Mouse (Mus musculus) intestine, postnatal 0 days (tissue): ENCODE measurements around the gene Calm1. TPM values are rescaled to one million over a fixed set of nuclear protein-coding genes. Genes with fewer than 3 reads are reported as not detected.
A peak's percentile ranks its signal among the peaks of the same experiment; 100 is the strongest.

Source experiments
- ATAC-seq: fragments of 200-750 bp; cut with Nextera tagmentation; 2 replicates; pipeline ENCODE4 v1.8.0; 2017; ENCODE audit warnings: mild to moderate bottlenecking, moderate TSS enrichment, moderate library complexity
- H3K27ac ChIP-seq: fragments of 300-500 bp; sonication (generic); 2 replicates; pipeline ENCODE4 v1.5.1; 2014; ENCODE audit warnings: mild to moderate bottlenecking, low read depth, low read length, moderate library complexity
- H3K27me3 ChIP-seq: fragments of 300-500 bp; sonication (generic); replicated peaks from 2 replicates; pipeline ENCODE4 v1.6.1; 2014; ENCODE audit warnings: low read length, mixed read lengths; ENCODE audit not compliant: control insufficient read depth, insufficient read depth
- H3K36me3 ChIP-seq: fragments of 300-500 bp; sonication (generic); 2 replicates; pipeline ENCODE4 v1.6.1; 2014; ENCODE audit warnings: mild to moderate bottlenecking, moderate library complexity; ENCODE audit not compliant: control insufficient read depth, insufficient read depth
- H3K4me1 ChIP-seq: fragments of 300-500 bp; sonication (generic); replicated peaks from 2 replicates; pipeline ENCODE4 v1.6.1; 2014; ENCODE audit warnings: antibody characterized with exemption, low read length, mixed read lengths; ENCODE audit not compliant: control insufficient read depth, insufficient read depth
- H3K4me2 ChIP-seq: fragments of 300-500 bp; sonication (generic); replicated peaks from 2 replicates; pipeline ENCODE4 v1.6.1; 2014; ENCODE audit warnings: low read depth, mild to moderate bottlenecking, moderate library complexity
- H3K4me3 ChIP-seq: fragments of 300-500 bp; sonication (generic); 2 replicates; pipeline ENCODE4 v1.5.1; 2014; ENCODE audit warnings: low read depth, low read length
- H3K9ac ChIP-seq: fragments of 300-500 bp; sonication (generic); 2 replicates; pipeline ENCODE4 v1.6.1; 2014; ENCODE audit warnings: mild to moderate bottlenecking, low read depth, low read length
- H3K9me3 ChIP-seq: fragments of 300-500 bp; sonication (generic); 2 replicates; pipeline ENCODE4 v1.6.1; 2016; ENCODE audit warnings: mixed run types; ENCODE audit not compliant: control insufficient read depth
- CTCF ChIP-seq: sonication (generic); IDR thresholded peaks from 2 replicates; pipeline ENCODE4 v1.5.1; 2016; ENCODE audit warnings: low read depth, mild to moderate bottlenecking, control low read depth, antibody characterized with exemption, moderate library complexity
- WGBS: fragments of 180-500 bp; shearing (Covaris S2); extraction: QIAGEN DNeasy Blood & Tissue Kit; methylation state at CpG from one replicate; pipeline ENCODE4 v1.1.7; 2014; 5-methylcytosine and 5-hydroxymethylcytosine counted together
- polyA plus RNA-seq: library from polyadenylated mRNA; unstranded; fragments of >200 nt; fragmentation: Nextera tagmentation; extraction: Ambion mirVana; gene quantifications from 2 replicates; pipeline ENCODE4 v1.2.1, GENCODE M21; 2015

Calm1 gene
- polyA plus RNA-seq, 1 experiment from 2014 or later: 3,331 TPM

DNA sequence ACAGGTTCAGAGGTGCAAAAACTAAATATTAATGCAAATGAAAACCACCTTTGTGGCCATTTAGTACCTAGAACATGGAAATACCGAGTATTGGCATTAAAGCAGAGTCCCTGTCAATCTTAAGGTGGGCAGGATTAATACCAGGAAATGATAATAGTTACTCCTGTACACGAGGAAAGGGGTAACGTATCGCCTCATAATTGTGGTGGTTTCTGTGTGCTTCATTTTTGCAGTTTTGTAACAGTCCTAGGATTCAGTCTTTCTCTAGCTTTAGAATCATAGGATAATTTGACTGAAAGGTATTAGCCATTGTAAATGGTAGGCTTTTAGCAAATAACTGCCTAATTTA lies 2.1 kb downstream of the Calm1 start:
- Histone ChIP-seq H3K9me3 (no peaks in the 10 kb centered on the region), H3K4me3 (peak overlapping the region; percentile 99), H3K27ac (no peak overlapping the region), H3K36me3 (peaks cover 36% of the 10 kb centered on the region), H3K27me3 (no peaks in the 10 kb centered on the region), H3K9ac (peak overlapping the region; percentile 92), H3K4me1 (peaks cover 7% of the 10 kb centered on the region), H3K4me2 (peak overlapping the region; percentile 97)
- WGBS: 11% methylated on average over 4 of the region's 4 CpGs
- ATAC-seq: no peak
- no peak for TF ChIP-seq CTCF

DNA sequence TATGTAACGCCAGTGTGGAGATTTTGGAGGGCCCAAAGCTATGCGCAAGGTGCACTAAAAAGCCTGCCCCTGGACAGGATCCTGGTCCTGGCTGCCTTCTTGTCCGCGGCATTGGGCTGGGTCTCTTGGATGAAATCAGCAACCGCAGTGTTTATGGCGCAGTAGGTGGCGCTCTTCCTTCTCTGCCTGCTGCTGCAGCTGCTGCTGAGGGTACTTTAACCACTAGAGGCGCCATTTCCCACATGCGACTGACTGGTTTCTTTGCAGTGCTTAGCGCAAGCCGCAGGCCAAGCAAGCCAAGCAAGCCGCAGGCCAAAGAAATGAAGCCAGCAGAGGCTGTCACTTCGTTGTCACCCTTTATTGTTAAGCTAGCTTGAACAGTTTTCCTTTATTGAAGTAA lies 2.6 kb downstream of the Calm1 start:
- 1% methylated on average over 13 of the region's 13 CpGs for WGBS
- H3K4me2 ChIP-seq: peak overlapping the region; percentile 97
- H3K9me3 ChIP-seq: no peaks in the 10 kb centered on the region

DNA sequence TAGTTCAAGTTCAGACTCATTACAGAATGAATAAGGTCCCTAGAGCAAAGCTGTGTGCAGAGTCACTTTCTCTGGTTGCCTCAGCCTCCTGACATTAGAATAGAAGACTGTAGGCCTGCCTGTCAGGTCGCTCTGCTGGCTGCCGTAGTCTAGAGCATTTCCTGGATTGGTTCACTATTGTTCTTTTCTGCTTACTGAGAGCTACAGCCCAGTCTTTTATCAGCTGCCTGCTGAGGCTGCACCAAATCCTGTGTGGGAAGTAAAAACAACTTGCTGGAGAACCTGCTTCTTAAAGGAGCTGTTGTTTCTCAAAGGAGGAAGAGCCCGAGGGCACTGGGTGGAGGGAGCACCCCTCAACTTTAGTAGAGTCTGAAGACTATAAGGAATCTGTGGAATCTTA lies 4.5 kb downstream of the Calm1 start:
- ATAC-seq: no peak
- no peak overlapping the region for H3K9ac ChIP-seq
- 48% methylated on average over 3 of the region's 3 CpGs for WGBS
- peaks cover 59% of the 10 kb centered on the region for H3K36me3 ChIP-seq
- peaks cover 7% of the 10 kb centered on the region for H3K4me1 ChIP-seq
- H3K27ac ChIP-seq: 0 out of 2 replicates have a peak overlapping the region, but pooled peaks have one; percentile 35
- no peak overlapping the region for H3K4me2 ChIP-seq
- no peak overlapping the region for H3K4me3 ChIP-seq
- H3K27me3 ChIP-seq: no peaks in the 10 kb centered on the region
- no peak for TF ChIP-seq CTCF
- no peaks in the 10 kb centered on the region for H3K9me3 ChIP-seq

More for the DNA sequence above, 2.6 kb downstream of the Calm1 start:
- TF ChIP-seq CTCF: peak; percentile 100
- Histone ChIP-seq H3K9ac (peak overlapping the region; percentile 92), H3K27ac (no peak overlapping the region), H3K4me3 (peak overlapping the region; percentile 99), H3K4me1 (peaks cover 7% of the 10 kb centered on the region), H3K36me3 (peaks cover 40% of the 10 kb centered on the region), H3K27me3 (no peaks in the 10 kb centered on the region)
- peak; percentile 15; the same call in 1 of the 2 replicates for ATAC-seq

GRCm38 (mm10) chr12:100205156-100205555 lies 5.9 kb downstream of the Calm1 start:
- Histone ChIP-seq H3K4me1 (peaks cover 4% of the 10 kb centered on the region), H3K27me3 (no peaks in the 10 kb centered on the region), H3K4me2 (no peak overlapping the region), H3K4me3 (no peak overlapping the region), H3K9ac (no peak overlapping the region), H3K36me3 (peaks cover 67% of the 10 kb centered on the region), H3K9me3 (no peaks in the 10 kb centered on the region), H3K27ac (peak overlapping the region; percentile 24; the same call in 1 of the 2 replicates)
- WGBS: 76% methylated on average over 8 of the region's 8 CpGs
- ATAC-seq: no peak
- TF ChIP-seq CTCF: no peak

- Histone ChIP-seq H3K36me3 (peaks cover 67% of the 10 kb centered on the region), H3K27ac (no peak overlapping the region)
- WGBS: 73% methylated on average over 3 of the region's 3 CpGs
Observed at GRCm38 (mm10) chr12:100206521-100206920, 7.3 kb downstream of the Calm1 start.

GRCm38 (mm10) chr12:100206926-100207325 lies 7.7 kb downstream of the Calm1 start:
- TF ChIP-seq CTCF: 0 out of 2 replicates have a peak, but pooled peaks have one; percentile 9
- 83% methylated on average over 5 of the region's 5 CpGs for WGBS

More at GRCm38 (mm10) chr12:100206521-100206920, 7.3 kb downstream of the Calm1 start:
- no peak for TF ChIP-seq CTCF
- Histone ChIP-seq H3K9ac (no peak overlapping the region), H3K4me3 (no peak overlapping the region), H3K4me1 (peaks cover 4% of the 10 kb centered on the region), H3K9me3 (no peaks in the 10 kb centered on the region), H3K27me3 (no peaks in the 10 kb centered on the region), H3K4me2 (no peak overlapping the region)
- no peak for ATAC-seq

More at GRCm38 (mm10) chr12:100206926-100207325, 7.7 kb downstream of the Calm1 start:
- peaks cover 67% of the 10 kb centered on the region for H3K36me3 ChIP-seq
- no peak overlapping the region for H3K4me2 ChIP-seq
- peaks cover 4% of the 10 kb centered on the region for H3K4me1 ChIP-seq
- ATAC-seq: no peak
- no peak overlapping the region for H3K27ac ChIP-seq
- no peaks in the 10 kb centered on the region for H3K27me3 ChIP-seq
- H3K9me3 ChIP-seq: no peaks in the 10 kb centered on the region
- H3K9ac ChIP-seq: no peak overlapping the region
- H3K4me3 ChIP-seq: no peak overlapping the region
